Mouse (Mus musculus) MEL (cell line): ENCODE measurements around the gene 4833439L19Rik.

ENCODE experiments used
- CHD1 ChIP-seq: IDR thresholded peaks from 2 replicates; pipeline ENCODE4 v1.6.1; 2012; ENCODE audit warnings: low read depth, mild to moderate bottlenecking, inconsistent platforms, low read length, improper control_type of control experiment
- CTCF ChIP-seq, 3 experiments: IDR thresholded peaks in 2 of 3; conservative IDR thresholded peaks in 1 of 3; 2 replicates each; pipeline ENCODE4 v1.5.1; 2011 to 2012; ENCODE audit warnings: low read length in 3 of 3, low read depth in 2 of 3, mild to moderate bottlenecking in 2 of 3, improper control_type of control experiment in 1 of 3, inconsistent platforms in 1 of 3, mixed read lengths in 1 of 3, moderate library complexity in 1 of 3; ENCODE audit not compliant: control insufficient read depth in 1 of 3, insufficient read depth in 1 of 3, poor library complexity in 1 of 3, severe bottlenecking in 1 of 3
- EP300 ChIP-seq, 2 experiments: IDR thresholded peaks; 2 replicates each; pipeline ENCODE4 v1.6.1; 2011; ENCODE audit warnings: improper control_type of control experiment in 2 of 2, low read length in 2 of 2, low read depth in 1 of 2, mild to moderate bottlenecking in 1 of 2
- GABPA ChIP-seq: IDR thresholded peaks from 2 replicates; pipeline ENCODE4 v1.6.1; 2012; ENCODE audit warnings: low read depth, mild to moderate bottlenecking, inconsistent platforms, low read length, improper control_type of control experiment, moderate library complexity
- KAT2A ChIP-seq: conservative IDR thresholded peaks from 2 replicates; pipeline ENCODE4 v1.6.1; 2012; ENCODE audit warnings: low read depth, low read length, improper control_type of control experiment, inconsistent platforms
- MAX ChIP-seq: IDR thresholded peaks from 2 replicates; pipeline ENCODE4 v1.6.1; 2011; ENCODE audit warnings: low read length, improper control_type of control experiment
- MYC ChIP-seq: IDR thresholded peaks from 2 replicates; pipeline ENCODE4 v1.6.1; 2011; ENCODE audit warnings: low read depth, mild to moderate bottlenecking, low read length, improper control_type of control experiment, moderate library complexity
- POLR2A ChIP-seq, 2 experiments: IDR thresholded peaks; 2 replicates each; pipeline ENCODE4 v1.6.1; 2011 to 2012; ENCODE audit warnings: low read length in 2 of 2, mild to moderate bottlenecking in 2 of 2, control low read depth in 1 of 2, improper control_type of control experiment in 1 of 2, low read depth in 1 of 2, moderate library complexity in 1 of 2; ENCODE audit not compliant: control insufficient read depth in 1 of 2, insufficient read depth in 1 of 2, poor library complexity in 1 of 2
- SMC3 ChIP-seq: IDR thresholded peaks from 2 replicates; pipeline ENCODE4 v1.6.1; 2011; ENCODE audit warnings: low read depth, low read length, improper control_type of control experiment
- ZC3H11A ChIP-seq: IDR thresholded peaks from 2 replicates; pipeline ENCODE4 v1.6.1; 2012; ENCODE audit warnings: low read depth, mild to moderate bottlenecking, inconsistent platforms, low read length, improper control_type of control experiment

GRCm38 (mm10) chr13:54560608-54561007, 4.6 kb downstream of the 4833439L19Rik start:
- TF ChIP-seq ZC3H11A (no peak), SMC3 (no peak), CHD1 (no peak), MAX (no peak), EP300 (IDR thresholded peaks at IDR 0.05; ENCODE audit: low read depth in 1 of 2, low read length in 2 of 2) (no peak), CTCF (IDR thresholded peaks at IDR 0.05 in 2 of 3, conservative IDR thresholded peaks at IDR 0.05 in 1 of 3; ENCODE audit: control insufficient read depth in 1 of 3, insufficient read depth in 1 of 3, low read depth in 2 of 3, low read length in 3 of 3, poor library complexity in 1 of 3, severe bottlenecking in 1 of 3) (no peak), KAT2A (no peak), POLR2A (IDR thresholded peaks at IDR 0.05; ENCODE audit: control insufficient read depth in 1 of 2, insufficient read depth in 1 of 2, low read depth in 1 of 2, low read length in 2 of 2, poor library complexity in 1 of 2) (no peak), MYC (no peak), GABPA (no peak)
